Mouse (Mus musculus) T-cell, adult 66 days (primary cell): ENCODE measurements around the gene Tchhl1. TPM values are rescaled to one million over a fixed set of nuclear protein-coding genes. Genes with fewer than 3 reads are reported as not detected.

Experiments
- total RNA-seq, 2 experiments: library from RNA; stranded (reverse); gene quantifications; 3 replicates in 1 of 2; 4 replicates in 1 of 2; pipeline ENCODE4 v1.2.4; 2023

The Tchhl1 gene
- not detected for total RNA-seq

DNA sequence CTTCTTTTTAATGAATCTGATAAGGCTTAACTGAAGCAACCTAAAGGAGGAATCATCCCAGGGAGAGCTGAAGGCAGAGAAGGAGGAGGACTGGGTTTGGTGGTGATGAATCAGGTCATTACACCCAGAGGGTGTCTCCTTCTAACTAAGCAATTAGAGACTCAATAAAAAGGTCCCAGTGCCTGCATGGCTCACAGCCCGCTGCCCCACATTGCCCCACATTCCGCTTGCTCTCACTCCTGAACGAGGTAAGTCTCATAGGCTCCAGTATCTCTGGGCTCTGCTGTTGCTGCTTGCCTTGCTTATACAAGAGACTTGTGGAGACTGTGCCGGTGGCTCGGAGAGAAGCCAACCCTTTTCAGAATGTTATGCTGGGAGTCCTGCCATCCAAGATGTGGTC is at the start of gene Tchhl1:
Gene Tchhl1, plus strand, starts transcription at position 194 of the 400 bp plus-strand sequence.

DNA sequence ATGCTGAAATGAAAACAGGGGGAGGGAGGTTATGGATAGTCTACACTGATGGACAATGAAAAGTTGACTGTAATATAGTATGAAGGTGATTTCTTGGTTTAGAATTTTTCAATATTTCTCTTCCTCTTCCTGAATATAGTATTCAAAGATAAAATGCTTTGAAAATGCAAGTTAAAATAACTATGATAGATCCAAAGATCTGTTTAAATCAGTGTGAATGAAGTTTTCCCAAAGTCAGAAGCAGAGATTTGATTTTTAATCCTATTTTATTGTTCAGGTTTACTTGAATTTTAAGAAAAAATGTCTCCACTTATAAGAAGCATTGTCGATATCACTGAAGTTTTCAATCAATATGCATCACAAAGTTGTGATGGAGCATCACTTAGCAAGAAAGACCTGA is 26.5 kb upstream of the Tchhl1 start, which contains the start of gene Tchh:
Gene Tchh, plus strand, starts transcription at position 301 of the 400 bp plus-strand sequence.

DNA sequence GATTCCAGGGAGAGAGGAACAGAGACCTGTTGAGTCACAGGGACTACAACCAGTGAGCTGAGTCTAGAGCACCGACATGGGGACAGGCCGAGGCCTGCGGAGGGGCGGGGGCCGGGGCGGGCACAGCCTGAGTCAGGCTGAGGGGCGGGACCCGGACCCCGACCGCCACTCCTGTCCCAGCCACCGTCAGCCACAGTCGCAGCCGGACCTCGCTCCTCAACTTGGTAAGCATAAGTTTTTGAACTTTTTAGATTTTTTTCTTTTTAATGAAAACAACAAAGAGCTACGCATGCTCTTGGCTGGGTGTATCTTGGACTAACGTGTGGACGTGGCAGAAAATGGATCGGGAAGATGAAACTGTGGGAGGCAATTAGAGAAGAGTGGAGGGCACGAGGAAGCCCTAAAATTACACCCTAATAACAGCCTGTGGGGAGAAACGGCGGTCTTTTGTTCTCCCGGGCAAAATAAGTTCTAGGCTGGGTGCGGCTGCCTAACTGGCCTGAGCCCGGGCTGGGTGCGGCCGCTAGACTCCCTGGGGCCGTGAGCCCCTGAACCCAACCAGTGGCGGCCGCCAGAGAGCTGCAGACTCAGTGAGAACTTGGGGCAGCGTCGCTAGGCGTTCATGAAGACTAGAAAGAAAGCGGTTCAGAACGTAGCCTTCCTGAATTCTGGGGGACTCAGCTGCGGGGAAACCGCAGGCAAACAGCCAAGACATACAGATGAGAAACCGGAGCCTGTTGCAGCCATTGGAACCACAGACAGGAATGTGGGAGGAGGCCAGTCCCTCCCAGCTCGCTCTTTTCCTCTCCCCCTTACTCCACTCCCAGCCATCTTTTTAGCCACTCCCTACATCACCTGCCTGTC is 52.0 kb downstream of the Tchhl1 start, which contains the start of gene S100a11:
Gene S100a11, plus strand, starts transcription at position 159 of the 864 bp plus-strand sequence.

Other genes starting within 250 kb of the Tchhl1 start
- gene Flg, start 195.2 kb upstream of the Tchhl1 start, total RNA-seq, result not detected
- gene Hrnr, start 149.0 kb upstream of the Tchhl1 start, total RNA-seq, result not detected
- not detected for gene Rptn, start 75.1 kb upstream of the Tchhl1 start, total RNA-seq
- gene Tchh, start 26.4 kb upstream of the Tchhl1 start, total RNA-seq, result not detected
- 100 to 1,000 TPM; 182 to 228 TPM for gene S100a11, start 51.7 kb downstream of the Tchhl1 start, total RNA-seq
- 100 to 1,000 TPM; 236 to 292 TPM for gene S100a10, start 86.3 kb downstream of the Tchhl1 start, total RNA-seq
- gene Tdpoz2, start 183.9 kb downstream of the Tchhl1 start, total RNA-seq, result not detected
- gene Tdpoz1, start 207.6 kb downstream of the Tchhl1 start, total RNA-seq, result not detected
- not detected for gene Gm37596, start 224.3 kb downstream of the Tchhl1 start, total RNA-seq